Mouse (Mus musculus) MEL (cell line): ENCODE data around the gene Havcr1. TPM values are rescaled to one million over a fixed set of nuclear protein-coding genes. Genes with fewer than 3 reads are reported as not detected.

Experiments used
- DNase-seq: peaks from one replicate; pipeline ENCODE4 v3.0.0; 2011; ENCODE audit warnings: low read depth, low spot score
- H3K27ac ChIP-seq: 2 replicates; pipeline ENCODE4 v1.5.1; 2012; ENCODE audit warnings: low read depth, mild to moderate bottlenecking, control low read depth, low read length, moderate library complexity; ENCODE audit not compliant: control insufficient read depth
- H3K27me3 ChIP-seq, 2 experiments: fragments of 150-350 bp in 1 of 2; sonication (generic) in 1 of 2; 2 replicates each; pipeline ENCODE4 v1.6.1; 2012; ENCODE audit warnings: low read length in 2 of 2, mild to moderate bottlenecking in 2 of 2, improper control_type of control experiment in 1 of 2, moderate library complexity in 1 of 2; ENCODE audit not compliant: insufficient read depth in 2 of 2, control insufficient read depth in 1 of 2
- H3K36me3 ChIP-seq, 2 experiments: 2 replicates each; pipeline ENCODE4 v1.6.1; 2012 to 2014; ENCODE audit warnings: low read length in 2 of 2, improper control_type of control experiment in 1 of 2, inconsistent platforms in 1 of 2, mild to moderate bottlenecking in 1 of 2; ENCODE audit not compliant: insufficient read depth in 2 of 2, control insufficient read depth in 1 of 2
- H3K4me1 ChIP-seq, 2 experiments: fragments of 150-350 bp in 1 of 2; sonication (generic) in 1 of 2; 2 replicates each; pipeline ENCODE4 v1.6.1; 2012; ENCODE audit warnings: low read length in 2 of 2, improper control_type of control experiment in 1 of 2, mild to moderate bottlenecking in 1 of 2; ENCODE audit not compliant: insufficient read depth in 2 of 2, control insufficient read depth in 1 of 2
- H3K4me3 ChIP-seq, 2 experiments: fragments of 150-350 bp in 1 of 2; sonication (generic) in 1 of 2; 2 replicates each; pipeline ENCODE4 v1.5.1; 2012; ENCODE audit warnings: low read depth in 2 of 2, low read length in 2 of 2, mild to moderate bottlenecking in 2 of 2, moderate library complexity in 2 of 2, control low read depth in 1 of 2, improper control_type of control experiment in 1 of 2; ENCODE audit not compliant: control insufficient read depth in 1 of 2, insufficient read depth in 1 of 2
- H3K79me2 ChIP-seq: 2 replicates; pipeline ENCODE4 v1.6.1; 2012; ENCODE audit warnings: mild to moderate bottlenecking, low read length, moderate library complexity; ENCODE audit not compliant: control insufficient read depth, poor library complexity, insufficient read depth
- H3K9ac ChIP-seq: 2 replicates; pipeline ENCODE4 v1.6.1; 2012; ENCODE audit warnings: low read depth, mild to moderate bottlenecking, control low read depth, low read length, moderate library complexity; ENCODE audit not compliant: control insufficient read depth, poor library complexity, severe bottlenecking
- H3K9me3 ChIP-seq: fragments of 150-350 bp; sonication (generic); replicated peaks from 2 replicates; pipeline ENCODE4 v1.6.1; 2012; ENCODE audit warnings: mild to moderate bottlenecking, low read length, improper control_type of control experiment, moderate library complexity; ENCODE audit not compliant: insufficient read depth
- CHD1 ChIP-seq: IDR thresholded peaks from 2 replicates; pipeline ENCODE4 v1.6.1; 2012; ENCODE audit warnings: low read depth, mild to moderate bottlenecking, inconsistent platforms, low read length, improper control_type of control experiment
- CTCF ChIP-seq, 3 experiments: IDR thresholded peaks in 2 of 3; conservative IDR thresholded peaks in 1 of 3; 2 replicates each; pipeline ENCODE4 v1.5.1; 2011 to 2012; ENCODE audit warnings: low read length in 3 of 3, low read depth in 2 of 3, mild to moderate bottlenecking in 2 of 3, improper control_type of control experiment in 1 of 3, inconsistent platforms in 1 of 3, mixed read lengths in 1 of 3, moderate library complexity in 1 of 3; ENCODE audit not compliant: control insufficient read depth in 1 of 3, insufficient read depth in 1 of 3, poor library complexity in 1 of 3, severe bottlenecking in 1 of 3
- ETS1 ChIP-seq: IDR thresholded peaks from 2 replicates; pipeline ENCODE4 v1.6.1; 2012; ENCODE audit warnings: low read depth, mild to moderate bottlenecking, inconsistent platforms, low read length, improper control_type of control experiment, moderate library complexity
- GABPA ChIP-seq: IDR thresholded peaks from 2 replicates; pipeline ENCODE4 v1.6.1; 2012; ENCODE audit warnings: low read depth, mild to moderate bottlenecking, inconsistent platforms, low read length, improper control_type of control experiment, moderate library complexity
- MAFK ChIP-seq: IDR thresholded peaks from 2 replicates; pipeline ENCODE4 v1.6.1; 2011; ENCODE audit warnings: low read depth, mild to moderate bottlenecking, low read length, improper control_type of control experiment, borderline replicate concordance
- POLR2A ChIP-seq, 2 experiments: IDR thresholded peaks; 2 replicates each; pipeline ENCODE4 v1.6.1; 2011 to 2012; ENCODE audit warnings: low read length in 2 of 2, mild to moderate bottlenecking in 2 of 2, control low read depth in 1 of 2, improper control_type of control experiment in 1 of 2, low read depth in 1 of 2, moderate library complexity in 1 of 2; ENCODE audit not compliant: control insufficient read depth in 1 of 2, insufficient read depth in 1 of 2, poor library complexity in 1 of 2
- POLR2AphosphoS5 ChIP-seq: IDR thresholded peaks from 2 replicates; pipeline ENCODE4 v1.6.1; 2012; ENCODE audit warnings: low read depth, borderline replicate concordance, mild to moderate bottlenecking, inconsistent platforms, low read length, moderate library complexity, mixed read lengths
- RAD21 ChIP-seq: IDR thresholded peaks from 2 replicates; pipeline ENCODE4 v1.6.1; 2011; ENCODE audit warnings: mild to moderate bottlenecking, low read depth, low read length, improper control_type of control experiment
- SMC3 ChIP-seq: IDR thresholded peaks from 2 replicates; pipeline ENCODE4 v1.6.1; 2011; ENCODE audit warnings: low read depth, low read length, improper control_type of control experiment
- TCF12 ChIP-seq: IDR thresholded peaks from 2 replicates; pipeline ENCODE4 v1.6.1; 2014; ENCODE audit warnings: low read depth, mild to moderate bottlenecking, inconsistent platforms, low read length, improper control_type of control experiment, moderate library complexity
- UBTF ChIP-seq: IDR thresholded peaks from 2 replicates; pipeline ENCODE4 v1.6.1; 2012; ENCODE audit warnings: low read depth, mild to moderate bottlenecking, inconsistent platforms, low read length, improper control_type of control experiment, moderate library complexity, borderline replicate concordance; ENCODE audit not compliant: insufficient read depth
- USF2 ChIP-seq, 2 experiments: IDR thresholded peaks; 2 replicates each; pipeline ENCODE4 v1.6.1; 2011 to 2012; ENCODE audit warnings: improper control_type of control experiment in 2 of 2, low read length in 2 of 2, borderline replicate concordance in 1 of 2, inconsistent platforms in 1 of 2, low read depth in 1 of 2, mild to moderate bottlenecking in 1 of 2; ENCODE audit not compliant: insufficient read depth in 1 of 2
- ZNF384 ChIP-seq: IDR thresholded peaks from 2 replicates; pipeline ENCODE4 v1.6.1; 2012; ENCODE audit warnings: low read depth, mild to moderate bottlenecking, inconsistent platforms, low read length, improper control_type of control experiment
- polyA plus RNA-seq, 2 experiments: library from polyadenylated mRNA; stranded (reverse) in 1 of 2; unstranded in 1 of 2; fragments of >175 nt in 1 of 2; fragments of >200 nt in 1 of 2; gene quantifications; 2 replicates each; pipeline versions ENCODE4 v1.2.1 to v1.2.4; 2012; ENCODE audit warnings: low replicate concordance in 2 of 2, low read depth in 1 of 2; ENCODE audit not compliant: insufficient read length in 2 of 2, insufficient read depth in 1 of 2, missing spikeins in 1 of 2
- total RNA-seq: library from RNA; depleted of rRNA; stranded (reverse); fragments of 300-350 nt; gene quantifications from 2 replicates; pipeline ENCODE4 v1.2.3, GENCODE M21; 2012

Havcr1 gene
- total and polyA plus RNA-seq, 3 experiments = not detected

GRCm38 (mm10) chr11:46731541-46732070 lies 3.3 kb upstream of the Havcr1 start:
- no peak overlapping the region for H3K27ac ChIP-seq
- no peaks in the 10 kb centered on the region for H3K27me3 ChIP-seq
- no peak for TF ChIP-seq POLR2A (IDR thresholded peaks at IDR 0.05; ENCODE audit: control insufficient read depth in 1 of 2, insufficient read depth in 1 of 2, low read depth in 1 of 2, low read length in 2 of 2, poor library complexity in 1 of 2)
- TF ChIP-seq ETS1 = no peak
- TF ChIP-seq CHD1 = no peak
- TF ChIP-seq MAFK = peak; percentile 74
- no peak overlapping the region for H3K4me3 ChIP-seq
- H3K4me1 ChIP-seq = no peaks in the 10 kb centered on the region
- H3K79me2 ChIP-seq = no peaks in the 10 kb centered on the region
- no peak overlapping the region for H3K9ac ChIP-seq
- H3K9me3 ChIP-seq = no peaks in the 10 kb centered on the region
- H3K36me3 ChIP-seq = no peaks in the 10 kb centered on the region
- no peak for DNase-seq

DNA sequence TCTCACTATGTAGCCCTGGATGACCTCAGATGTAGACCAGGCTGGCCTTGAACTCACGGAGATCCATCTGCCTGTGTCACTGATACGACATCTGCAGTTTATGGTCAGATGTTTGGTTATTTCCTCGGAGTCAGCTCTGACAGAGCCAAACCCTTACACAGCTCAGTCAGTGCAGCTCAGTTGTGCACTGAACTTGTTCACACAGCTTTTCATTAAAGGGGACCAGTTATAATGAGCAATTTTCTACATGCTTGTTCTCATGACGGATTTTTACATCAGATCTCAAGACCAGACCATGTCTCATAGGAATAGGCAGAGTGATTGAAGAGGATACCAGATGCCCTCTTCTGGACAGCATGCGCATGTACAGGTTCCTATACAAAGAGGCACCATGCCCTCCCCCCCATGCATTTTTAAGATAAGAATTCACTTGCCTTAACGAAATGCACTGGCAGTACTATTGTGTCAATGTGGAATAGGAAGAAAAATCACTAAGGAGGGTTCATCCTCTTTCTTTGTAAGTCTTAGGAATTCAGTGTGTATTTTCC lies 1.6 kb upstream of the Havcr1 start:
- H3K9ac ChIP-seq = no peak overlapping the region

DNA sequence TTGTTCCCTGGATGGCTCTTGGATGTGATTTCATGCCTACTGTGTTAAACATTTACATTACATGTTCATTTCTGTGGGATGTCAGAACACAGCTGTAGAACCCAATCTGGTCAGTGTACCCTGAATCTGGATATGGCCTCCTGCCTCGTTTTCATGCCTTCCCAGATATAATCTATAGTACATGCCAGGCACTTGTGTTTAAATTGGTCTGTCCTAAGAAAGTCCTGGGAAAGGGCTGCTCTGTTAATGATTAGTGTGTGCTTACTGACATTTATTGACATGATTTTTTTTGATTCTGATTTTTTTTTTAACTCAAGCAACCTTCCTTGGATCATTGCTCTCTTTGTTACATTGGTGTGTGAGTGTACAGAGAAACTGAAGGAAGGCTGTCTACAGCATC lies 263 bp upstream of the Havcr1 start:
- H3K4me3 ChIP-seq = no peak overlapping the region
- no peaks in the 10 kb centered on the region for H3K36me3 ChIP-seq
- TF ChIP-seq USF2 (IDR thresholded peaks at IDR 0.05; ENCODE audit: borderline replicate concordance in 1 of 2, insufficient read depth in 1 of 2, low read depth in 1 of 2, low read length in 2 of 2) (no peak), TCF12 (no peak), ZNF384 (no peak)
- TF ChIP-seq, all 39 proteins: peak for 0
- DNase-seq = no peak
- no peaks in the 10 kb centered on the region for H3K9me3 ChIP-seq
- no peaks in the 10 kb centered on the region for H3K79me2 ChIP-seq
- H3K9ac ChIP-seq = no peak overlapping the region
- H3K4me1 ChIP-seq = no peaks in the 10 kb centered on the region
- no peak overlapping the region for H3K27ac ChIP-seq
- no peaks in the 10 kb centered on the region for H3K27me3 ChIP-seq

More for the DNA sequence above, 1.6 kb upstream of the Havcr1 start:
- no peaks in the 10 kb centered on the region for H3K9me3 ChIP-seq
- H3K27me3 ChIP-seq = no peaks in the 10 kb centered on the region
- no peak overlapping the region for H3K4me3 ChIP-seq
- H3K79me2 ChIP-seq = no peaks in the 10 kb centered on the region
- no peak overlapping the region for H3K27ac ChIP-seq
- H3K4me1 ChIP-seq = no peaks in the 10 kb centered on the region
- peak; percentile 36 for DNase-seq
- peak; percentile 24 to 41 (median 34); a peak in 4 of 6 replicates for TF ChIP-seq CTCF (IDR thresholded peaks at IDR 0.05 in 2 of 3, conservative IDR thresholded peaks at IDR 0.05 in 1 of 3; ENCODE audit: control insufficient read depth in 1 of 3, insufficient read depth in 1 of 3, low read depth in 2 of 3, low read length in 3 of 3, poor library complexity in 1 of 3, severe bottlenecking in 1 of 3)
- no peak for TF ChIP-seq POLR2AphosphoS5
- TF ChIP-seq RAD21 = peak; percentile 25
- TF ChIP-seq SMC3 = peak; percentile 46
- TF ChIP-seq UBTF = no peak
- TF ChIP-seq GABPA = no peak
- no peaks in the 10 kb centered on the region for H3K36me3 ChIP-seq
